Mouse (Mus musculus): Measurements from ENCODE around the gene Ppm1e. TPM values are rescaled to one million over a fixed set of nuclear protein-coding genes. Genes with fewer than 3 reads are reported as not detected.

Gene Ppm1e
- polyA plus RNA-seq, 1 experiment from 2014 or later, result 27.7 TPM

DNA sequence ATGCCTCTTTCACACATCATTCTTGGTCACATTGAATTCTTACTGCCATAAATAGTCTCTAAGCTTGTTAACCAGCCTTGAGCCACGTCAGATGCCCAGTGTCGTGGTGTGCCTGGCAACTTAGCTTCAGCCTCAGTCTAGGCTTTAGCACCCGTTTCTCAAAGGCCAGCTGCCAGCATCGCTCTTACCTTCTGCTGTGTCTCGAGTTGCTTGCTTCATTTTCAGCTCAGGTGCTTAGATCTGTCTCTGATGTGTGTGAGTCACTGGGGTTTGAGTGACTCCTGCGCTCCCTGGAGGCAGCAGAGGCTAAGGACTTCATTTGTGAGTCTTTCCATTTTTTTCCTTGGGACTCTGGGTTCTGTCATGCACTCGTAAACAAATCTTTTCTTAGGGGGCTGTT, 117.6 kb downstream of the Ppm1e start:
- 77% methylated on average over 7 of the region's 7 CpGs for WGBS
- H3K9me3 ChIP-seq, result no peaks in the 10 kb centered on the region
- H3K4me1 ChIP-seq, result no peaks in the 10 kb centered on the region
- no peak for ATAC-seq (replicated peaks)
- H3K27me3 ChIP-seq (replicated peaks), result no peaks in the 10 kb centered on the region
- H3K36me3 ChIP-seq (replicated peaks), result no peaks in the 10 kb centered on the region; the same call in 1 of the 2 replicates
- H3K4me2 ChIP-seq, result no peak overlapping the region
- no peak overlapping the region for H3K9ac ChIP-seq
- H3K4me3 ChIP-seq, result no peak overlapping the region
- no peak overlapping the region for H3K27ac ChIP-seq

DNA sequence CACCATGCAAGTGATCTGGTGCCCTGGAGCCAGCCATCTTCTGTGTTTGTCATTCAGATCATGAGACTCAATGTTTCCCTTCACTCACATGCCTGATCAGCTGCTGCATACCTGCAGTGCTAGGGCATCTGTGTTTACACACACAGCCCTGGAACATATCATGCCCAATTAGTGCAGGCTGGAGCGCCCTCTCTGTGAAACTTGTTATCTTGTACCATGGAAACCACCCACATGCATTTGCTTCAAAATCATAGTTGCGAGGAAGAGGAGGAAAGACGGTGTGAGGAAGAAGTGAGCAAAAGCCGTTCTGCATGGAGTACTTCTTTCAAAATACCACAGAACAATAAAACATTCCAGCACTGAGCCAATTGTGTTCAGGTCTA, 118.0 kb downstream of the Ppm1e start:
- Histone ChIP-seq H3K4me1 (no peaks in the 10 kb centered on the region), H3K36me3 (replicated peaks) (no peaks in the 10 kb centered on the region; the same call in 1 of the 2 replicates), H3K27me3 (replicated peaks) (no peaks in the 10 kb centered on the region), H3K4me3 (no peak overlapping the region), H3K9ac (no peak overlapping the region), H3K9me3 (no peaks in the 10 kb centered on the region), H3K27ac (no peak overlapping the region), H3K4me2 (no peak overlapping the region)
- no peak for ATAC-seq (replicated peaks)
- WGBS, result 84% methylated on average over 4 of the region's 4 CpGs

- ATAC-seq (replicated peaks), result no peak
- Histone ChIP-seq H3K9me3 (no peaks in the 10 kb centered on the region), H3K4me1 (no peaks in the 10 kb centered on the region), H3K36me3 (replicated peaks) (no peaks in the 10 kb centered on the region; the same call in 1 of the 2 replicates), H3K27me3 (replicated peaks) (no peaks in the 10 kb centered on the region), H3K4me3 (no peak overlapping the region), H3K9ac (no peak overlapping the region), H3K4me2 (no peak overlapping the region), H3K27ac (no peak overlapping the region)
- WGBS, result 82% methylated on average over 15 of the region's 15 CpGs
Observed at GRCm38 (mm10) chr11:87240141-87240832, 118.5 kb downstream of the Ppm1e start.

DNA sequence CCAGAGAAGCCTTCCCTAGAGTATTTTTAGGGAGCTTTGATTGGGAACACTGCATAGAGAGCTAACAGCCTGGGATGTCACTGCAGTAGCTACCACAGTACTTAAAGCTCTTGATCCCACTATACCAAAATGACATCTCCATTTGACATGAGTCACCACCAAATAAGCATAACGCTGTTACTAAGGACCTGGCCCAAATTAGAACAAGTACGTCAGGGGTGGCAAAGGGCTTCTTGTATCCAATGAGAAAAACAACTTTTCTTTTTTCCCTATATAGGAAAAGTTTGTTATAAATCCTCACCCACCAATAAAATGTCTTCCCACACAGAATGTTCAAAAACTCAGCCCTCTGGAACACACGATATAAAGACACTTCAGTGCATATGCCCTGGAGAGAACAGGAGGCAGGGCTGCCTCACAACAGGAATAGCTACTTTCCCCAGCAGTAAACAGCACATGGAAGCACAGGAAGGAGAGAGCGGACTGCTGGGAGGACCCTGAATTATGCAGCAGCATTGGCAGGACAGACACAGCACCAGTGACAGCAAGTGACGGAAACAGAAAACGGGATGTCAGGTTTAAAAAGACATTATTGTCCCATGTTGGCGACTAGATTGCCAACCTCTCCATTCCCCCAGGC, 119.8 kb downstream of the Ppm1e start:
- no peaks in the 10 kb centered on the region for H3K4me1 ChIP-seq
- no peak for ATAC-seq (replicated peaks)
- no peak overlapping the region for H3K4me2 ChIP-seq
- H3K27me3 ChIP-seq (replicated peaks), result no peaks in the 10 kb centered on the region
- no peaks in the 10 kb centered on the region for H3K9me3 ChIP-seq
- WGBS, result 84% methylated on average over 7 of the region's 7 CpGs
- no peak overlapping the region for H3K4me3 ChIP-seq
- no peak overlapping the region for H3K9ac ChIP-seq
- H3K36me3 ChIP-seq (replicated peaks), result no peaks in the 10 kb centered on the region; the same call in 1 of the 2 replicates
- no peak overlapping the region for H3K27ac ChIP-seq

- H3K4me3 ChIP-seq, result no peak overlapping the region
- H3K9me3 ChIP-seq, result no peaks in the 10 kb centered on the region
- 87% methylated on average over 5 of the region's 5 CpGs for WGBS
- no peaks in the 10 kb centered on the region for H3K27me3 ChIP-seq (replicated peaks)
- no peak overlapping the region for H3K4me2 ChIP-seq
- no peak overlapping the region for H3K9ac ChIP-seq
- no peak for ATAC-seq (replicated peaks)
- H3K36me3 ChIP-seq (replicated peaks), result no peaks in the 10 kb centered on the region; the same call in 1 of the 2 replicates
- no peak overlapping the region for H3K27ac ChIP-seq
- no peaks in the 10 kb centered on the region for H3K4me1 ChIP-seq
Observed at GRCm38 (mm10) chr11:87235486-87235872, 123.3 kb downstream of the Ppm1e start.

GRCm38 (mm10) chr11:87234743-87235485, 123.9 kb downstream of the Ppm1e start:
- no peaks in the 10 kb centered on the region for H3K9me3 ChIP-seq
- H3K9ac ChIP-seq, result no peak overlapping the region
- 93% methylated on average over 12 of the region's 12 CpGs for WGBS
- no peak overlapping the region for H3K4me2 ChIP-seq
- no peak for ATAC-seq (replicated peaks)
- no peaks in the 10 kb centered on the region for H3K4me1 ChIP-seq
- no peak overlapping the region for H3K4me3 ChIP-seq
- no peaks in the 10 kb centered on the region for H3K27me3 ChIP-seq (replicated peaks)
- no peaks in the 10 kb centered on the region; the same call in 1 of the 2 replicates for H3K36me3 ChIP-seq (replicated peaks)
- no peak overlapping the region for H3K27ac ChIP-seq

DNA sequence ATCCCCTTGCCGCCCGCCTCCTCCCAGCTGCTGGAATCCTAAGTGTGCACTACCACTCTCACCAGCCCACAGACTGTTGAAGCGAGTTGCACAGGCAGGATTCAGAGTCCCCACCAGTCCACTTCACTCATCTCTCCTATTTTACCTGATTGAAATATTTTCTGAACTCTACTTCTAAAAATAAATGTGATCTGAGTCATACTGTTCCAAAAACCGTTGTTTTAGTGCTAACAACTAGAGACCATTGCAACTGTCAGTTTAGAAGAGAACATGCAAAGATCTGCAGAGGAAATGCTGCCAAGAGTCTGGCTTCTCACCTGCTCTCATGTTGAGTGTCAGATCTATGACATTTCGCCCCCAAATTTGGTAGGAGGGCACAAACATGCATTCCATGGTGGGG, 125.4 kb downstream of the Ppm1e start:
- no peak overlapping the region for H3K9ac ChIP-seq
- 93% methylated on average over 5 of the region's 5 CpGs for WGBS
- no peak overlapping the region for H3K27ac ChIP-seq
- H3K9me3 ChIP-seq, result no peaks in the 10 kb centered on the region
- no peak for ATAC-seq (replicated peaks)
- H3K27me3 ChIP-seq (replicated peaks), result no peaks in the 10 kb centered on the region
- H3K4me1 ChIP-seq, result no peaks in the 10 kb centered on the region
- H3K36me3 ChIP-seq (replicated peaks), result no peaks in the 10 kb centered on the region; the same call in 1 of the 2 replicates
- H3K4me2 ChIP-seq, result no peak overlapping the region
- H3K4me3 ChIP-seq, result no peak overlapping the region

DNA sequence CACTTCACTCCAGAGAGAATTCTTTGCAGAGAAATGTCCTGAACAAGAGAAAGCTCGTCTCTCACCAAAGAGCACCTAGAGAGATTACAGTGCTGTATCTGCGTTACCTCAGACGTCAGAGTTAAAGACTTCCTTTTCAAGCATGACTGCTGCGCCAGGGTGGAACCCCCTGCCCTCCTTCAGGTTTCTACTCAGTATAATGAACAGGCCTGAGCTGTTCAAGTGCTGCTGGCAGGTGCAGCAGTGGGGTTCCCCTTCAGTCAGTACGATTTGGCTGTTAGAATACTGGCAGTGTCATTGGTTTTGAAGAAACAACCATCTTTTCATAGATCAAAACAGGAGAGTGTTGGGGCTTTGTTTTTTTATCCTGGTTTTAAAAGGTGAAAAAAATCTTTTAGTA, 131.8 kb downstream of the Ppm1e start:
- no peak overlapping the region for H3K4me3 ChIP-seq
- no peak overlapping the region for H3K27ac ChIP-seq
- H3K36me3 ChIP-seq (replicated peaks), result peaks cover 6% of the 10 kb centered on the region; the same call in 1 of the 2 replicates
- no peaks in the 10 kb centered on the region for H3K27me3 ChIP-seq (replicated peaks)
- WGBS, result 82% methylated on average over 5 of the region's 5 CpGs
- H3K9ac ChIP-seq, result no peak overlapping the region
- no peak for ATAC-seq (replicated peaks)
- no peak overlapping the region for H3K4me2 ChIP-seq
- H3K4me1 ChIP-seq, result no peaks in the 10 kb centered on the region
- no peaks in the 10 kb centered on the region for H3K9me3 ChIP-seq

DNA sequence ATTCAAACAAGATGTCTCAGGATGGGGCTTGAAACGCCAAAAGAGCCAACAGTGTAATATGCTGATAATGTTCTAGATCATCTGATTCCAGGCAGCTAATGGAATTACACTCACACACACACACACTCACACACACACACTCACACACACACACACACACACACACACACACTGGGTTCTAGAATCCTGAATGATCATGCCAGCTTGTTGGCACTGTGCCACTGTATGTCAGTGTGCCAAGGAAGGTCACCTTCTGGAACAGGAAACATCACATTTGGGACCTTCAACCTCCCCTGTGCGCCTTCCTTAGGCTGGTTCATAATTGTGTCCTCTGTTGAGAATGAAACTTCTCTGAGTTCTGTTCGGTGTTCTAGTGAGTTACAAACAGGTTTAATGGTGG, 136.1 kb downstream of the Ppm1e start:
- Histone ChIP-seq H3K36me3 (replicated peaks) (peaks cover 9% of the 10 kb centered on the region; the same call in 1 of the 2 replicates), H3K4me1 (no peaks in the 10 kb centered on the region), H3K9ac (no peak overlapping the region), H3K4me3 (no peak overlapping the region), H3K27ac (no peak overlapping the region), H3K9me3 (no peaks in the 10 kb centered on the region), H3K27me3 (replicated peaks) (no peaks in the 10 kb centered on the region), H3K4me2 (no peak overlapping the region)
- ATAC-seq (replicated peaks), result no peak
- WGBS, result 93% methylated on average over 3 of the region's 3 CpGs

- peaks cover 2% of the 10 kb centered on the region; the same call in 1 of the 2 replicates for H3K36me3 ChIP-seq (replicated peaks)
- no peak overlapping the region for H3K27ac ChIP-seq
- no peak overlapping the region for H3K4me2 ChIP-seq
- no peak overlapping the region for H3K4me3 ChIP-seq
- H3K4me1 ChIP-seq, result no peaks in the 10 kb centered on the region
- no peak overlapping the region for H3K9ac ChIP-seq
- no peaks in the 10 kb centered on the region for H3K27me3 ChIP-seq (replicated peaks)
- ATAC-seq (replicated peaks), result no peak
- WGBS, result 79% methylated on average over 5 of the region's 5 CpGs
- H3K9me3 ChIP-seq, result no peaks in the 10 kb centered on the region
Observed at GRCm38 (mm10) chr11:87212313-87212712, 146.5 kb downstream of the Ppm1e start.

Data from midbrain, embryonic 15.5 days (tissue).